Mouse (Mus musculus) CH12.LX (cell line): ENCODE data around the gene Cnnm2. TPM values are rescaled to one million over a fixed set of nuclear protein-coding genes. Genes with fewer than 3 reads are reported as not detected.

Experiments used
- DNase-seq: peaks from one replicate; pipeline ENCODE4 v3.0.0-alpha.2; 2013; ENCODE audit errors: extremely low read depth
- H3K27ac ChIP-seq: 2 replicates; pipeline ENCODE4 v1.5.1; 2012; ENCODE audit warnings: low read depth, mild to moderate bottlenecking, control low read depth, moderate library complexity; ENCODE audit not compliant: insufficient read depth
- H3K27me3 ChIP-seq: replicated peaks from 2 replicates; pipeline ENCODE3; 2012; ENCODE audit warnings: inconsistent platforms
- H3K36me3 ChIP-seq, 2 experiments: replicated peaks in 1 of 2; 2 replicates each; pipeline versions ENCODE3 to v1.6.1; 2012; ENCODE audit warnings: inconsistent platforms in 1 of 2, low read length in 1 of 2, mild to moderate bottlenecking in 1 of 2, mixed read lengths in 1 of 2, moderate library complexity in 1 of 2; ENCODE audit not compliant: control insufficient read depth in 1 of 2, insufficient read depth in 1 of 2
- H3K4me1 ChIP-seq, 2 experiments: 2 replicates each; pipeline ENCODE4 v1.6.1; 2012; ENCODE audit warnings: inconsistent platforms in 1 of 2, moderate library complexity in 1 of 2; ENCODE audit not compliant: insufficient read depth in 2 of 2, control insufficient read depth in 1 of 2
- H3K4me2 ChIP-seq: 2 replicates; pipeline ENCODE4 v1.6.1; 2012; ENCODE audit warnings: low read depth, mild to moderate bottlenecking, control low read depth; ENCODE audit not compliant: poor library complexity, insufficient read depth, severe bottlenecking
- H3K4me3 ChIP-seq, 3 experiments: fragments of 150-350 bp in 1 of 3; sonication (generic) in 1 of 3; replicated peaks in 1 of 3; 2 replicates each; pipeline versions ENCODE3 to v1.5.1; 2011 to 2012; ENCODE audit warnings: low read depth in 2 of 3, low read length in 2 of 3, mild to moderate bottlenecking in 2 of 3, moderate library complexity in 2 of 3, control low read depth in 1 of 3, improper control_type of control experiment in 1 of 3, inconsistent platforms in 1 of 3, mixed read lengths in 1 of 3; ENCODE audit not compliant: poor library complexity in 1 of 3
- H3K79me2 ChIP-seq: replicated peaks from 2 replicates; pipeline ENCODE4 v1.6.1; 2012; ENCODE audit warnings: mild to moderate bottlenecking, moderate library complexity; ENCODE audit not compliant: control insufficient read depth, poor library complexity, insufficient read depth, severe bottlenecking; ENCODE audit errors: extremely low read depth
- H3K9ac ChIP-seq: 2 replicates; pipeline ENCODE4 v1.6.1; 2012; ENCODE audit warnings: low read depth, mild to moderate bottlenecking, control low read depth, moderate library complexity; ENCODE audit not compliant: insufficient read depth
- H3K9me3 ChIP-seq: replicated peaks from 2 replicates; pipeline ENCODE3; 2012; ENCODE audit warnings: low read length, inconsistent platforms, mixed read lengths
- BHLHE40 ChIP-seq: IDR thresholded peaks from 2 replicates; pipeline ENCODE4 v1.6.1; 2011; ENCODE audit warnings: mild to moderate bottlenecking, low read depth, low read length, improper control_type of control experiment
- CHD2 ChIP-seq: IDR thresholded peaks from 2 replicates; pipeline ENCODE4 v1.6.1; 2011; ENCODE audit warnings: low read length, improper control_type of control experiment
- CTCF ChIP-seq, 2 experiments: IDR thresholded peaks in 1 of 2; conservative IDR thresholded peaks in 1 of 2; 2 replicates each; pipeline ENCODE4 v1.5.1; 2011 to 2012; ENCODE audit warnings: low read depth in 2 of 2, low read length in 2 of 2, improper control_type of control experiment in 1 of 2, inconsistent platforms in 1 of 2, mild to moderate bottlenecking in 1 of 2, moderate library complexity in 1 of 2
- E2F4 ChIP-seq: IDR thresholded peaks from 2 replicates; pipeline ENCODE4 v1.6.1; 2011; ENCODE audit warnings: low read depth, low read length, improper control_type of control experiment; ENCODE audit not compliant: insufficient replicate concordance
- ELF1 ChIP-seq: IDR thresholded peaks from 2 replicates; pipeline ENCODE4 v1.6.1; 2014; ENCODE audit warnings: low read depth, mild to moderate bottlenecking, inconsistent platforms, low read length, improper control_type of control experiment
- GABPA ChIP-seq: IDR thresholded peaks from 2 replicates; pipeline ENCODE4 v1.6.1; 2012; ENCODE audit warnings: low read depth, low read length, improper control_type of control experiment, inconsistent platforms; ENCODE audit not compliant: insufficient replicate concordance
- JUN ChIP-seq: IDR thresholded peaks from 2 replicates; pipeline ENCODE4 v1.6.1; 2011; ENCODE audit warnings: low read depth, mild to moderate bottlenecking, low read length, improper control_type of control experiment, moderate library complexity; ENCODE audit not compliant: insufficient read depth
- JUND ChIP-seq: conservative IDR thresholded peaks from 2 replicates; pipeline ENCODE4 v1.6.1; 2011; ENCODE audit warnings: low read depth, low read length, improper control_type of control experiment
- MEF2A ChIP-seq: IDR thresholded peaks from 2 replicates; pipeline ENCODE4 v1.6.1; 2014; ENCODE audit warnings: low read depth, mild to moderate bottlenecking, inconsistent platforms, low read length, improper control_type of control experiment, borderline replicate concordance
- MXI1 ChIP-seq: IDR thresholded peaks from 2 replicates; pipeline ENCODE4 v1.6.1; 2011; ENCODE audit warnings: mild to moderate bottlenecking, low read depth, low read length, improper control_type of control experiment
- NELFE ChIP-seq: IDR thresholded peaks from 2 replicates; pipeline ENCODE4 v1.6.1; 2011; ENCODE audit warnings: low read depth, low read length, improper control_type of control experiment
- NRF1 ChIP-seq: IDR thresholded peaks from 2 replicates; pipeline ENCODE4 v1.6.1; 2014; ENCODE audit warnings: low read depth, mild to moderate bottlenecking, inconsistent platforms, low read length, improper control_type of control experiment, moderate library complexity
- PAX5 ChIP-seq: IDR thresholded peaks from 2 replicates; pipeline ENCODE4 v1.6.1; 2012; ENCODE audit warnings: low read length, inconsistent platforms, mixed read lengths
- POLR2AphosphoS2 ChIP-seq: IDR thresholded peaks from 2 replicates; pipeline ENCODE4 v1.6.1; 2011; ENCODE audit warnings: low read depth, low read length, improper control_type of control experiment
- RAD21 ChIP-seq: IDR thresholded peaks from 2 replicates; pipeline ENCODE4 v1.6.1; 2011; ENCODE audit warnings: low read depth, mild to moderate bottlenecking, low read length, improper control_type of control experiment, moderate library complexity
- RCOR1 ChIP-seq: conservative IDR thresholded peaks from 2 replicates; pipeline ENCODE4 v1.6.1; 2012; ENCODE audit warnings: low read depth, mild to moderate bottlenecking, inconsistent platforms, low read length, improper control_type of control experiment
- SMC3 ChIP-seq: IDR thresholded peaks from 2 replicates; pipeline ENCODE4 v1.6.1; 2011; ENCODE audit warnings: low read depth, low read length, improper control_type of control experiment
- UBTF ChIP-seq: IDR thresholded peaks from 2 replicates; pipeline ENCODE4 v1.6.1; 2012; ENCODE audit warnings: low read depth, mild to moderate bottlenecking, inconsistent platforms, low read length, improper control_type of control experiment, moderate library complexity
- USF1 ChIP-seq: IDR thresholded peaks from 2 replicates; pipeline ENCODE4 v1.6.1; 2014; ENCODE audit warnings: low read depth, mild to moderate bottlenecking, inconsistent platforms, low read length, improper control_type of control experiment
- USF2 ChIP-seq: conservative IDR thresholded peaks from 2 replicates; pipeline ENCODE4 v1.6.1; 2011; ENCODE audit warnings: low read depth, low read length, improper control_type of control experiment
- ZMIZ1 ChIP-seq: IDR thresholded peaks from 2 replicates; pipeline ENCODE4 v1.6.1; 2012; ENCODE audit warnings: low read depth, mild to moderate bottlenecking, inconsistent platforms, low read length, improper control_type of control experiment
- ZNF384 ChIP-seq: IDR thresholded peaks from 2 replicates; pipeline ENCODE4 v1.6.1; 2012; ENCODE audit warnings: low read depth, low read length, improper control_type of control experiment, inconsistent platforms
- dilution Hi-C: fragments of 300-500 bp; cut with MboI; formaldehyde crosslinking; loops from 2 replicates; pipeline ENCODE4 v1.14.3; 2020; ENCODE audit warnings: low sequenced_read_pairs; ENCODE audit not compliant: extremely low pct_unique_long_range_greater_than_20kb, extremely low pct_ligation_motif_present
- in situ Hi-C: fragments of 300-500 bp; cut with MboI; formaldehyde crosslinking; loops from 3 replicates; pipeline ENCODE4 v1.14.3; 2019; ENCODE audit warnings: low sequenced_read_pairs, low pct_ligation_motif_present, low pct_unique_long_range_greater_than_20kb, mixed read lengths
- polyA plus RNA-seq: library from polyadenylated mRNA; unstranded; fragments of >175 nt; gene quantifications from 2 replicates; pipeline ENCODE4 v1.2.1, GENCODE M21; 2012; ENCODE audit warnings: low read depth; ENCODE audit not compliant: insufficient read length
- total RNA-seq, 2 experiments: library from RNA; depleted of rRNA; stranded (reverse); fragments of 300-350 nt in 1 of 2; fragments of >200 nt in 1 of 2; gene quantifications; 2 replicates each; pipeline ENCODE4 v1.2.3; 2012 to 2014

The Cnnm2 gene
- total and polyA plus RNA-seq, 3 experiments: 1.8 to 3.7 (median 2.6) TPM

GRCm38 (mm10) chr19:46799903-46800583 lies 38.6 kb downstream of the Cnnm2 start:
- no peaks in the 10 kb centered on the region for H3K27me3 ChIP-seq
- H3K36me3 ChIP-seq: no peaks in the 10 kb centered on the region
- H3K79me2 ChIP-seq: no peaks in the 10 kb centered on the region
- H3K9ac ChIP-seq: no peak overlapping the region
- no peak for DNase-seq
- no peak overlapping the region for H3K4me2 ChIP-seq
- dilution Hi-C loops: no loop called here
- TF ChIP-seq RCOR1 (no peak), E2F4 (no peak), BHLHE40 (no peak), NRF1 (no peak), USF1 (no peak), MXI1 (no peak), JUND (no peak), PAX5 (no peak), CHD2 (no peak), USF2 (no peak), CTCF (conservative IDR thresholded peaks at IDR 0.05 in 1 of 2, IDR thresholded peaks at IDR 0.05 in 1 of 2; ENCODE audit: low read depth in 2 of 2, low read length in 2 of 2) (no peak), ZNF384 (no peak), POLR2AphosphoS2 (no peak), MEF2A (no peak), NELFE (no peak), ZMIZ1 (no peak), JUN (no peak)
- no peak overlapping the region for H3K4me3 ChIP-seq
- H3K4me1 ChIP-seq: no peaks in the 10 kb centered on the region
- in situ Hi-C loops: loop anchor here (5.0 kb wide), 1 partner anchor 37 kb away; no protein-coding TSS in a partner anchor
- H3K9me3 ChIP-seq: no peaks in the 10 kb centered on the region
- no peak overlapping the region for H3K27ac ChIP-seq

GRCm38 (mm10) chr19:46801492-46801891 lies 40.1 kb downstream of the Cnnm2 start:
- H3K27me3 ChIP-seq: no peaks in the 10 kb centered on the region
- H3K4me2 ChIP-seq: no peak overlapping the region
- TF ChIP-seq GABPA (no peak), RAD21 (no peak), ELF1 (no peak), PAX5 (no peak), SMC3 (no peak), UBTF (no peak)
- dilution Hi-C loops (no loop called here), in situ Hi-C loops (loop anchor here (5.0 kb wide), 1 partner anchor 36 kb away; no protein-coding TSS in a partner anchor)
- no peaks in the 10 kb centered on the region for H3K4me1 ChIP-seq
- no peak for DNase-seq
- H3K9me3 ChIP-seq: no peaks in the 10 kb centered on the region
- no peak overlapping the region for H3K4me3 ChIP-seq
- H3K27ac ChIP-seq: no peak overlapping the region
- H3K9ac ChIP-seq: no peak overlapping the region
- H3K79me2 ChIP-seq: no peaks in the 10 kb centered on the region
- H3K36me3 ChIP-seq: no peaks in the 10 kb centered on the region
